Mouse (Mus musculus) liver, embryonic 14.5 days (tissue): ENCODE data around the gene Adamts17. TPM values are rescaled to one million over a fixed set of nuclear protein-coding genes. Genes with fewer than 3 reads are reported as not detected.
A peak's percentile ranks its signal among the peaks of the same experiment; 100 is the strongest.

Source experiments
- ATAC-seq: fragments of 200-750 bp; cut with Nextera tagmentation; 2 replicates; pipeline ENCODE4 v1.8.0; 2017; ENCODE audit warnings: moderate number of reproducible peaks, mild to moderate bottlenecking, moderate library complexity; ENCODE audit not compliant: insufficient read depth
- DNase-seq, 3 experiments: peaks; one replicate each; pipeline ENCODE4 v3.0.0-alpha.2; 2012 to 2013; ENCODE audit warnings: low read depth in 3 of 3, low spot score in 3 of 3
- H3K27ac ChIP-seq: fragments of 300-500 bp; sonication (generic); 2 replicates; pipeline ENCODE4 v1.5.1; 2014; ENCODE audit warnings: moderate library complexity, mild to moderate bottlenecking, control low read depth, inconsistent platforms
- H3K27me3 ChIP-seq: fragments of 300-500 bp; sonication (generic); 2 replicates; pipeline ENCODE4 v1.6.1; 2014; ENCODE audit warnings: mild to moderate bottlenecking, low read length, moderate library complexity; ENCODE audit not compliant: control insufficient read depth, insufficient read depth
- H3K36me3 ChIP-seq: fragments of 300-500 bp; sonication (generic); replicated peaks from 2 replicates; pipeline ENCODE4 v1.6.1; 2014; ENCODE audit warnings: low read depth; ENCODE audit not compliant: control insufficient read depth, insufficient read depth
- H3K4me1 ChIP-seq, 2 experiments: fragments of 200-500 bp in 1 of 2; fragments of 300-500 bp in 1 of 2; sonication (generic) in 1 of 2; replicated peaks; 2 replicates each; pipeline ENCODE4 v1.6.1; 2012 to 2014; ENCODE audit warnings: antibody characterized with exemption in 1 of 2, inconsistent platforms in 1 of 2, low read length in 1 of 2; ENCODE audit not compliant: control insufficient read depth in 2 of 2, insufficient read depth in 2 of 2
- H3K4me2 ChIP-seq: fragments of 300-500 bp; sonication (generic); 2 replicates; pipeline ENCODE4 v1.6.1; 2014; ENCODE audit warnings: low read depth, mild to moderate bottlenecking, control low read depth, moderate library complexity
- H3K4me3 ChIP-seq, 2 experiments: fragments of 200-500 bp in 1 of 2; fragments of 300-500 bp in 1 of 2; sonication (generic) in 1 of 2; 2 replicates each; pipeline ENCODE4 v1.5.1; 2012 to 2014; ENCODE audit warnings: low read depth in 2 of 2, low read length in 2 of 2, mild to moderate bottlenecking in 2 of 2, control low read depth in 1 of 2, inconsistent platforms in 1 of 2, moderate library complexity in 1 of 2; ENCODE audit not compliant: insufficient read depth in 1 of 2
- H3K9ac ChIP-seq: fragments of 300-500 bp; sonication (generic); replicated peaks from 2 replicates; pipeline ENCODE4 v1.6.1; 2014; ENCODE audit warnings: mild to moderate bottlenecking, control low read depth, moderate library complexity
- H3K9me3 ChIP-seq: fragments of 300-500 bp; sonication (generic); 2 replicates; pipeline ENCODE4 v1.6.1; 2016; ENCODE audit warnings: low read length, mixed read lengths; ENCODE audit not compliant: control insufficient read depth
- CTCF ChIP-seq: IDR thresholded peaks from 2 replicates; pipeline ENCODE4 v1.5.1; 2016; ENCODE audit warnings: antibody characterized with exemption, low read depth, control low read depth
- EP300 ChIP-seq: IDR thresholded peaks from 2 replicates; pipeline ENCODE4 v1.6.1; 2016; ENCODE audit warnings: antibody characterized with exemption, low read depth
- WGBS: fragments of 180-500 bp; shearing (Covaris S2); extraction: QIAGEN DNeasy Blood & Tissue Kit; methylation state at CpG from one replicate; pipeline ENCODE4 v1.1.7; 2014; ENCODE audit not compliant: insufficient replicate concordance; 5-methylcytosine and 5-hydroxymethylcytosine counted together
- polyA plus RNA-seq, 2 experiments: library from polyadenylated mRNA; depleted of rRNA in 1 of 2; stranded (reverse) in 1 of 2; unstranded in 1 of 2; fragments of >200 nt; fragmentation: Nextera tagmentation in 1 of 2; extraction: Ambion mirVana in 1 of 2; gene quantifications; 2 replicates each; pipeline versions ENCODE4 v1.2.1 to v1.2.3; 2012 to 2014

Adamts17 gene
- polyA plus RNA-seq, 2 experiments, result 0.15 TPM; not detected in 1

- no peak for TF ChIP-seq CTCF
- no peak for TF ChIP-seq EP300
Observed at GRCm38 (mm10) chr7:67003648-67004047, 164.1 kb downstream of the Adamts17 start.

DNA sequence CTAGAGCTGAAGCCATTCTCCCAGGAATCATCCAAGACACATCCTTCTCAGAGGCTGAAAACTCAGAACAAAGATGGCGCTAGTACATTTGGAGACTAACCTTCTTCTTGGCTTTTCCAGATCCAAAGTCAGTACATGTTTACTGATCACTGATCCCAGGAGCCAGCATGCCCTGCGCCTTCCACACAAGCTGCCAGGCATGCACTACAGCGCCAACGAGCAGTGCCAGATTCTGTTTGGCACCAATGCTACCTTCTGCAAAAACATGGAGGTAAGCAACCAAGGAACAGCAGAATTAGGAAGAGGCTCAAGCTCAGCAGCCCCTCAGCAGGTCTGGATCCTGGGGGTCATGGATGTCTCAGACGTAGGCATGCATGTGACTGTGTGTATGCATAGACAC lies 164.7 kb downstream of the Adamts17 start:
- WGBS, result 64% methylated on average over 5 of the region's 5 CpGs
- DNase-seq, result no peak
- Histone ChIP-seq H3K9ac (no peak overlapping the region), H3K27me3 (no peaks in the 10 kb centered on the region; the same call in 1 of the 2 replicates), H3K9me3 (no peaks in the 10 kb centered on the region), H3K36me3 (no peaks in the 10 kb centered on the region), H3K27ac (no peak overlapping the region), H3K4me2 (no peak overlapping the region), H3K4me1 (no peaks in the 10 kb centered on the region), H3K4me3 (no peak overlapping the region)
- ATAC-seq, result no peak
- TF ChIP-seq EP300, result no peak

More at GRCm38 (mm10) chr7:67003648-67004047, 164.1 kb downstream of the Adamts17 start:
- ATAC-seq, result no peak
- Histone ChIP-seq H3K9me3 (no peaks in the 10 kb centered on the region), H3K27ac (no peak overlapping the region), H3K36me3 (no peaks in the 10 kb centered on the region), H3K4me3 (no peak overlapping the region), H3K27me3 (no peaks in the 10 kb centered on the region; the same call in 1 of the 2 replicates), H3K9ac (no peak overlapping the region), H3K4me2 (no peak overlapping the region), H3K4me1 (no peaks in the 10 kb centered on the region)
- DNase-seq, result no peak
- 41% methylated on average over 1 of the region's 1 CpGs for WGBS

DNA sequence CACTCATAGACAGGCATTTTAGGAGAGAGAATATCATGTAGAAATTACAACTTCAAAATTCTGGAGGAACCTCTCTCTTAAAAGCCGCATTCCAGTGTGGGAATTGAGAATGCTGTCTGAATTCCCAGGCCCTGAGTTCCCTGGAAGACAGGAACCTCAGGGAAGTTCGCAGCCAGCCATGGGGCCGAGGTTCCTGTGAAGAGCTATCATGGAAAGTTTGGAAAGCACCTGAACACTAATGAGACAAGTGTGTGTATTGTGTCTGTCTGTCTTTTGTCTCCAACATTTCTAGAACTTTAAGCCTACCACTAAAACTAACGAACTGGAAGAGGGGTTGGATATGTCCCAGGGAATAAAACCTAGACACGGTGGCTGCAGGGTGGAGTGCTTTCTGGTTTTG lies 170.3 kb downstream of the Adamts17 start:
- no peaks in the 10 kb centered on the region for H3K9me3 ChIP-seq
- H3K4me2 ChIP-seq, result no peak overlapping the region

GRCm38 (mm10) chr7:67012011-67012751 lies 172.6 kb downstream of the Adamts17 start:
- Histone ChIP-seq H3K4me3 (no peak overlapping the region), H3K27ac (no peak overlapping the region), H3K4me2 (no peak overlapping the region), H3K9ac (no peak overlapping the region), H3K27me3 (no peaks in the 10 kb centered on the region), H3K36me3 (no peaks in the 10 kb centered on the region), H3K9me3 (no peaks in the 10 kb centered on the region), H3K4me1 (peaks cover 0 to 15% of the 10 kb centered on the region in 2 experiments; a peak in 2 of 4 replicates)
- no peak for TF ChIP-seq EP300
- TF ChIP-seq CTCF, result no peak
- 0 out of 2 replicates have a peak, but pooled peaks have one; percentile 26 for ATAC-seq
- no peak for DNase-seq
- WGBS, result 46% methylated on average over 12 of the region's 12 CpGs

More for the DNA sequence above, 170.3 kb downstream of the Adamts17 start:
- no peak for ATAC-seq
- H3K4me1 ChIP-seq, result peaks cover 0 to 15% of the 10 kb centered on the region in 2 experiments; a peak in 2 of 4 replicates
- no peak overlapping the region for H3K27ac ChIP-seq
- no peaks in the 10 kb centered on the region for H3K27me3 ChIP-seq
- H3K9ac ChIP-seq, result no peak overlapping the region
- 76% methylated on average over 5 of the region's 5 CpGs for WGBS
- H3K4me3 ChIP-seq, result no peak overlapping the region
- DNase-seq, result no peak
- H3K36me3 ChIP-seq, result no peaks in the 10 kb centered on the region
- no peak for TF ChIP-seq CTCF
- no peak for TF ChIP-seq EP300

DNA sequence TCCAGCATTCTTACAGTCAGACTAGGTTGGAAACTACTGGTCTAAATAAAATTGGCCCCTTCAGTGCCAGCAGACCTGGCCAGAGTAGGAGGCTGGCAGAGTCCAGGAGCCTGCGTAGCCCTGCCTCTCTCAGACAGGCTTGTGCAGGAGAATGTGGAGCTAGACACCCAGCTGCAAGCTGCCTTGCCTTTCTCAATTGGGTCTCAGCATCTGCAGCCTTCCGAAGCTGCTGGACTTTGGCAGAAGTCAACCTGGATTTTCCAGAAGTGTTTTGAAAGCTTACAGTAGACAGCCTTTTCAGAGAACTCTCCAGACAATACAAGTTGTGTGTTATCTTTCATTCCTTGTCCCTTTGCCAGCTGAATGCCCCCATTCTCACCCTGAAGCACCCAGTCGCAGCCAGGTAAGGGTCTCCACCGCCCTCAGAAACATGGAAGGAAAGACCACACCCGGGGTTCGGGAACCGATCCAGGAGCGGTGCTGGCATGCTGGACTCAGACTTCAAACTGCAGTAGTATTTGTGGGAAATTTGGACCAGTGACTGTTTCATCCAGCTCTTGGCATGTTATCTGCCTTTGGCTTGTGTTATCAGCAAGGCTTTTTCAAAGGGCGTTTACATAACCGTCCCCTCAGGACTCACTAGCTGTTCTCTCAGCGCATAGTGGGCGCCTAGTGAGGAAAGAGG lies 173.8 kb downstream of the Adamts17 start:
- ATAC-seq (no peak), DNase-seq (no peak)
- no peak overlapping the region for H3K4me3 ChIP-seq
- no peaks in the 10 kb centered on the region for H3K27me3 ChIP-seq
- no peaks in the 10 kb centered on the region for H3K9me3 ChIP-seq
- no peaks in the 10 kb centered on the region for H3K36me3 ChIP-seq
- H3K4me2 ChIP-seq, result no peak overlapping the region
- no peak overlapping the region for H3K27ac ChIP-seq
- 52% methylated on average over 12 of the region's 12 CpGs for WGBS
- peaks cover 0 to 15% of the 10 kb centered on the region in 2 experiments; a peak in 2 of 4 replicates for H3K4me1 ChIP-seq
- TF ChIP-seq CTCF (no peak), EP300 (no peak)
- H3K9ac ChIP-seq, result no peak overlapping the region
